Mouse (Mus musculus): ENCODE measurements around the gene Mtch2. TPM values are rescaled to one million over a fixed set of nuclear protein-coding genes. Genes with fewer than 3 reads are reported as not detected.
"Not testable (repeated sequence)": the region's sequence is repeated elsewhere in the genome, so short reads cannot be mapped to it uniquely, and the experiment has no call there.

Gene Mtch2
- polyA plus RNA-seq, 1 experiment from 2014 or later = 277 TPM

- Histone ChIP-seq H3K9ac (replicated peaks; ENCODE audit: low read depth, low read length) (peak overlapping the region; percentile 92), H3K4me3 (ENCODE audit: low read depth, low read length) (peak overlapping the region; percentile 68), H3K4me2 (ENCODE audit: low read depth, low read length) (peak overlapping the region; percentile 75), H3K27me3 (ENCODE audit: control insufficient read depth, insufficient read depth, low read length) (peaks cover 7% of the 10 kb centered on the region), H3K4me1 (ENCODE audit: control insufficient read depth, insufficient read depth, low read length) (peaks cover 36% of the 10 kb centered on the region), H3K27ac (ENCODE audit: low read depth, low read length) (no peak overlapping the region), H3K9me3 (ENCODE audit: control insufficient read depth, low read length) (no peaks in the 10 kb centered on the region), H3K36me3 (ENCODE audit: control insufficient read depth, insufficient read depth, low read length) (peaks cover 10% of the 10 kb centered on the region)
- 66% methylated on average over 5 of the region's 5 CpGs for WGBS
- ATAC-seq (ENCODE audit: low read depth) = no peak
Observed at GRCm38 (mm10) chr2:90887627-90888026, 40.7 kb downstream of the Mtch2 start.

GRCm38 (mm10) chr2:90889550-90890548 lies 42.9 kb downstream of the Mtch2 start:
- Histone ChIP-seq H3K27ac (ENCODE audit: low read depth, low read length) (peak overlapping the region; percentile 70), H3K4me3 (ENCODE audit: low read depth, low read length) (peak overlapping the region; percentile 43), H3K9ac (replicated peaks; ENCODE audit: low read depth, low read length) (peak overlapping the region; percentile 58), H3K4me2 (ENCODE audit: low read depth, low read length) (peak overlapping the region; percentile 70), H3K27me3 (ENCODE audit: control insufficient read depth, insufficient read depth, low read length) (peaks cover 7% of the 10 kb centered on the region), H3K4me1 (ENCODE audit: control insufficient read depth, insufficient read depth, low read length) (peaks cover 28% of the 10 kb centered on the region), H3K36me3 (ENCODE audit: control insufficient read depth, insufficient read depth, low read length) (peaks cover 13% of the 10 kb centered on the region), H3K9me3 (ENCODE audit: control insufficient read depth, low read length) (no peaks in the 10 kb centered on the region)
- ATAC-seq (ENCODE audit: low read depth) = peak; percentile 66
- WGBS = 3% methylated on average over 108 of the region's 133 CpGs

GRCm38 (mm10) chr2:90893673-90894298 lies 46.8 kb downstream of the Mtch2 start:
- Histone ChIP-seq H3K9me3 (ENCODE audit: control insufficient read depth, low read length) (no peaks in the 10 kb centered on the region), H3K4me2 (ENCODE audit: low read depth, low read length) (no peak overlapping the region), H3K4me3 (ENCODE audit: low read depth, low read length) (no peak overlapping the region), H3K27me3 (ENCODE audit: control insufficient read depth, insufficient read depth, low read length) (peaks cover 3% of the 10 kb centered on the region; the same call in 1 of the 2 replicates), H3K4me1 (ENCODE audit: control insufficient read depth, insufficient read depth, low read length) (peaks cover 21% of the 10 kb centered on the region), H3K27ac (ENCODE audit: low read depth, low read length) (no peak overlapping the region), H3K36me3 (ENCODE audit: control insufficient read depth, insufficient read depth, low read length) (peaks cover 40% of the 10 kb centered on the region), H3K9ac (replicated peaks; ENCODE audit: low read depth, low read length) (no peak overlapping the region)
- WGBS = 83% methylated on average over 6 of the region's 6 CpGs
- no peak for ATAC-seq (ENCODE audit: low read depth)

- not testable (repeated sequence) for H3K27ac ChIP-seq (ENCODE audit: low read depth, low read length); ATAC-seq (ENCODE audit: low read depth); H3K9ac ChIP-seq (replicated peaks; ENCODE audit: low read depth, low read length); H3K27me3 ChIP-seq (ENCODE audit: control insufficient read depth, insufficient read depth, low read length); H3K4me3 ChIP-seq (ENCODE audit: low read depth, low read length); H3K4me2 ChIP-seq (ENCODE audit: low read depth, low read length); H3K9me3 ChIP-seq (ENCODE audit: control insufficient read depth, low read length)
- 95% methylated on average over 3 of the region's 3 CpGs for WGBS
- peaks cover 40% of the 10 kb centered on the region for H3K36me3 ChIP-seq (ENCODE audit: control insufficient read depth, insufficient read depth, low read length)
- H3K4me1 ChIP-seq (ENCODE audit: control insufficient read depth, insufficient read depth, low read length) = peaks cover 16% of the 10 kb centered on the region
Observed at GRCm38 (mm10) chr2:90894299-90894677, 47.3 kb downstream of the Mtch2 start.

GRCm38 (mm10) chr2:90903398-90903797 lies 56.4 kb downstream of the Mtch2 start:
- no peak for ATAC-seq (ENCODE audit: low read depth)
- Histone ChIP-seq H3K4me3 (ENCODE audit: low read depth, low read length) (peak overlapping the region; percentile 74), H3K36me3 (ENCODE audit: control insufficient read depth, insufficient read depth, low read length) (peaks cover 8% of the 10 kb centered on the region; the same call in 1 of the 2 replicates), H3K4me2 (ENCODE audit: low read depth, low read length) (peak overlapping the region; percentile 81), H3K4me1 (ENCODE audit: control insufficient read depth, insufficient read depth, low read length) (peaks cover 20% of the 10 kb centered on the region; the same call in 1 of the 2 replicates), H3K27ac (ENCODE audit: low read depth, low read length) (no peak overlapping the region), H3K9ac (replicated peaks; ENCODE audit: low read depth, low read length) (0 out of 2 replicates have a peak overlapping the region, but pooled peaks have one; percentile 85), H3K27me3 (ENCODE audit: control insufficient read depth, insufficient read depth, low read length) (no peaks in the 10 kb centered on the region), H3K9me3 (ENCODE audit: control insufficient read depth, low read length) (no peaks in the 10 kb centered on the region)
- 92% methylated on average over 2 of the region's 2 CpGs for WGBS

GRCm38 (mm10) chr2:90904076-90904855 lies 57.3 kb downstream of the Mtch2 start, which contains the start of the genes Kbtbd4 and Ndufs3:
Kbtbd4 (plus strand) TSS chr2:90904740.
Ndufs3 (minus strand) TSS chr2:90904827.
- Histone ChIP-seq H3K36me3 (ENCODE audit: control insufficient read depth, insufficient read depth, low read length) (peaks cover 13% of the 10 kb centered on the region), H3K4me3 (ENCODE audit: low read depth, low read length) (peak within 1 kb of the TSS; percentile 74), H3K4me1 (ENCODE audit: control insufficient read depth, insufficient read depth, low read length) (peaks cover 20% of the 10 kb centered on the region; the same call in 1 of the 2 replicates), H3K27me3 (ENCODE audit: control insufficient read depth, insufficient read depth, low read length) (no peaks in the 10 kb centered on the region), H3K4me2 (ENCODE audit: low read depth, low read length) (peak within 1 kb of the TSS; percentile 81), H3K9ac (replicated peaks; ENCODE audit: low read depth, low read length) (peak within 1 kb of the TSS; percentile 85), H3K9me3 (ENCODE audit: control insufficient read depth, low read length) (no peaks in the 10 kb centered on the region), H3K27ac (ENCODE audit: low read depth, low read length) (peak within 1 kb of the TSS; percentile 87)
- ATAC-seq (ENCODE audit: low read depth) = peak; percentile 95
- under 1% methylated on average over 43 of the region's 43 CpGs for WGBS

GRCm38 (mm10) chr2:90904856-90905224 lies 57.9 kb downstream of the Mtch2 start:
- WGBS = 1% methylated on average over 20 of the region's 21 CpGs
- H3K36me3 ChIP-seq (ENCODE audit: control insufficient read depth, insufficient read depth, low read length) = peaks cover 19% of the 10 kb centered on the region

GRCm38 (mm10) chr2:90906721-90907120 lies 59.8 kb downstream of the Mtch2 start:
- H3K4me2 ChIP-seq (ENCODE audit: low read depth, low read length) = no peak overlapping the region
- no peak overlapping the region for H3K9ac ChIP-seq (replicated peaks; ENCODE audit: low read depth, low read length)
- H3K9me3 ChIP-seq (ENCODE audit: control insufficient read depth, low read length) = no peaks in the 10 kb centered on the region
- no peak for ATAC-seq (ENCODE audit: low read depth)
- H3K4me3 ChIP-seq (ENCODE audit: low read depth, low read length) = no peak overlapping the region
- peaks cover 25% of the 10 kb centered on the region for H3K36me3 ChIP-seq (ENCODE audit: control insufficient read depth, insufficient read depth, low read length)
- H3K27me3 ChIP-seq (ENCODE audit: control insufficient read depth, insufficient read depth, low read length) = no peaks in the 10 kb centered on the region
- WGBS = 97% methylated on average over 2 of the region's 2 CpGs
- no peak overlapping the region for H3K27ac ChIP-seq (ENCODE audit: low read depth, low read length)
- H3K4me1 ChIP-seq (ENCODE audit: control insufficient read depth, insufficient read depth, low read length) = peaks cover 20% of the 10 kb centered on the region; the same call in 1 of the 2 replicates

More at GRCm38 (mm10) chr2:90904856-90905224, 57.9 kb downstream of the Mtch2 start:
- peak overlapping the region; percentile 87 for H3K27ac ChIP-seq (ENCODE audit: low read depth, low read length)
- peak overlapping the region; percentile 85 for H3K9ac ChIP-seq (replicated peaks; ENCODE audit: low read depth, low read length)
- H3K4me3 ChIP-seq (ENCODE audit: low read depth, low read length) = peak overlapping the region; percentile 74
- H3K4me2 ChIP-seq (ENCODE audit: low read depth, low read length) = peak overlapping the region; percentile 81
- H3K9me3 ChIP-seq (ENCODE audit: control insufficient read depth, low read length) = no peaks in the 10 kb centered on the region
- H3K27me3 ChIP-seq (ENCODE audit: control insufficient read depth, insufficient read depth, low read length) = no peaks in the 10 kb centered on the region
- peak; percentile 65 for ATAC-seq (ENCODE audit: low read depth)
- peaks cover 20% of the 10 kb centered on the region; the same call in 1 of the 2 replicates for H3K4me1 ChIP-seq (ENCODE audit: control insufficient read depth, insufficient read depth, low read length)
